Mouse (Mus musculus): ENCODE measurements at regions not wholly inside any gene's neighbourhood (a gene's known extent, or its start where the extent isn't known, plus 50 kb on each side); places are given as distances from the start of the nearest gene placed in this dataset.

DNA sequence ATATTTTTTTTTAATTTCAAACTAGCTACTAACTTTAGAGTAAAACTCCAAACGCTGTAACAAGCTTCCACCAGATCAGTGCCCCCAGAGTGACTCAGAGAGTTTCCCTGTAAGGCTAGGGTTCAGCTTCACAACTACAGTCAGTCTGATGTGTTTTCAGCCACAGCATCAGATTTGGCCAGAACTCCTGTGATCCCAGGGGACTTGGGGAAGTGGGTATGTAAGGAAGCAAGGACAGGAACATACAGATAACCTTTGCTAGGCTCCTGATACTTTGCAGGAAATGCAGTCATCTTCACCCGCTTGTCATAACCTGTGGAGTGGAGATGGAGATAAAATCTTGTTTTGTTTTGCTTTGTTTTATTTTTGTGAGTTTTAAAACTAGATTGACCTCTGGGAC lies 517.5 kb upstream of the A1bg start:
- no peak overlapping the region for H3K4me2 ChIP-seq
- WGBS, result 66% methylated on average over 2 of the region's 2 CpGs
- no peaks in the 10 kb centered on the region for H3K9me3 ChIP-seq
- 0 out of 2 replicates have a peak, but pooled peaks cover 7% of the 10 kb centered on the region for H3K4me1 ChIP-seq
- H3K36me3 ChIP-seq, result no peaks in the 10 kb centered on the region
- no peak overlapping the region for H3K4me3 ChIP-seq
- H3K9ac ChIP-seq, result no peak overlapping the region
- no peak overlapping the region for H3K27ac ChIP-seq (replicated peaks)
- ATAC-seq (ENCODE audit: extremely low read depth, insufficient number of reproducible peaks, low FRiP score, low TSS enrichment), result no peak
- no peaks in the 10 kb centered on the region for H3K27me3 ChIP-seq (replicated peaks)

DNA sequence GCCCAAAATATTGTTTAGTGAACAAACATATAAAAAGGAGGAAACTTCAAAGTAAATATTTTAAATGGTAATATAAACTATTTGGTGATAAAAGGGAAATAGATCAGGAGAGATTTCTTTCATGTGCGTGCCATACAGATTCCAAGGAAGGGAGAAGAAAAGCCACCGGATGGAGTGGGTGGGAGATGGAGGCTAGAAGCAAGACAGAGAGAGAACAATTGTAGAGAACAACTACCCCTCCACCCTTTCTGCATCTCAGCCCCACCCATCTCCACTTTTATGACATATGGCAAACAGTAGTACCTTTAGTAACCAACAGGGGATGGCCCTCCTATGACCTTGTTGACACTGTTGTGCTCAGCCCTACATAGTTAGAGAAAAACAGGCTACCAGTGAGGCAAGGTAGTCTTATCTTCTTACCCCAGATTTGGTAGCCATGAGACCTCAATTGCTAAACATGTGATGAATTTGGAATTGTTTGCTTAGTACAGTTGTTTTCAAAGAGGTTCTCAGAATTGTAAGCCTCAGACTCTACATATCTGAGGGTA lies 516.9 kb upstream of the A1bg start:
- Histone ChIP-seq H3K27me3 (replicated peaks) (no peaks in the 10 kb centered on the region), H3K9me3 (no peaks in the 10 kb centered on the region), H3K4me1 (0 out of 2 replicates have a peak, but pooled peaks cover 7% of the 10 kb centered on the region), H3K4me3 (no peak overlapping the region), H3K27ac (replicated peaks) (no peak overlapping the region), H3K4me2 (no peak overlapping the region), H3K36me3 (no peaks in the 10 kb centered on the region), H3K9ac (no peak overlapping the region)
- ATAC-seq (ENCODE audit: extremely low read depth, insufficient number of reproducible peaks, low FRiP score, low TSS enrichment), result no peak
- WGBS, result 84% methylated on average over 2 of the region's 2 CpGs

DNA sequence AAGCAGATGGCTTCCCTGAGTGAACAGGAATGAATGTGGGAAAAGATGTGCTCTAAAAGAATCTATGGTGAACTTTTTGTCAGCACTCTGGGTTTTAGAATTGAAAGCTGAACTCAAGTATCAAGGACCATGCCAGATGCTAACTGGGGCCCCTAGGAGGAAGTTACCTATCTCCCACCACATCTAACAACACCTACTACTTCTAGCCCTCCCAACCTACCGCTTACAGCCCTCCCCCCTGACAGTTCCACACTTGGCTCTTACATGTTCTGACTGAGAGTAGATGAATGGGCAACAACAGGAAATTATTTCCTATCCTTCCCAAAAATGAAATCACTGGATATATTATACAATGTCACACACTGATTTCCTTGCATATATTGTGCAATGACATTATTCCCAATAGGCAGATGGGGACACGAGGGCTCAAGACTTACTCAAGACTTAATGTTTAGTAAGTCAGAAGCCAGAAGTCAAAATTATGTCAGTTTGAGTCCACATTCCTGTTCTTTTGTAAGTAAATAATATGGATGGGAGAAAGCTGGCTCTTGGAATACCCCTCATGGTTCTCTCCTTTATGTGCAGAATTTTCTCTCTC lies 506.1 kb upstream of the A1bg start:
- no peak overlapping the region for H3K27ac ChIP-seq (replicated peaks)
- no peaks in the 10 kb centered on the region for H3K36me3 ChIP-seq
- no peak overlapping the region for H3K4me3 ChIP-seq
- no peaks in the 10 kb centered on the region for H3K9me3 ChIP-seq
- H3K9ac ChIP-seq, result no peak overlapping the region
- no peak overlapping the region for H3K4me2 ChIP-seq
- no peak for ATAC-seq (ENCODE audit: extremely low read depth, insufficient number of reproducible peaks, low FRiP score, low TSS enrichment)
- H3K4me1 ChIP-seq, result no peaks in the 10 kb centered on the region
- 74% methylated on average over 2 of the region's 2 CpGs for WGBS
- no peaks in the 10 kb centered on the region for H3K27me3 ChIP-seq (replicated peaks)

DNA sequence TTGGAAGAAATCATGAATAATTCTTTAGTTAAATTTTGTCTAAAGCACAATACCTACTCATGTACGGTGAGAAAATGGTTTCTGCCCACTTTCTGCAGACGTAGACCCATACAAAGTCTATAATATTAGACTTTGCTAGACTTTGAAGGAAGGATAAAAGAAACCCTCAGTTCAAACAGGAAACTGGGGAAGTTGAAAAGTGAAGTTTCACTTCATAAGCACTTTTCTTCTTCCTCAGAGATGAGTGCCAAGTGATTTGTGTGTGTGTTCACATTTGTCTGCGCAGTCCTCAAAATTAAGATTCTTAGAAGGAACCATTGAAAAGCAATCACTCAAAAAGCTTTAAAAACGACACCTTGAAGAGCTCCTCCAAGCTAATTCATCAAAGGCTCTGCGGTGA lies 500.2 kb upstream of the A1bg start:
- no peaks in the 10 kb centered on the region for H3K36me3 ChIP-seq
- 72% methylated on average over 5 of the region's 5 CpGs for WGBS
- no peak overlapping the region for H3K9ac ChIP-seq
- ATAC-seq (ENCODE audit: extremely low read depth, insufficient number of reproducible peaks, low FRiP score, low TSS enrichment), result no peak
- H3K4me1 ChIP-seq, result no peaks in the 10 kb centered on the region
- H3K27me3 ChIP-seq (replicated peaks), result no peaks in the 10 kb centered on the region
- no peak overlapping the region for H3K27ac ChIP-seq (replicated peaks)
- H3K9me3 ChIP-seq, result no peaks in the 10 kb centered on the region
- H3K4me3 ChIP-seq, result no peak overlapping the region
- no peak overlapping the region for H3K4me2 ChIP-seq

DNA sequence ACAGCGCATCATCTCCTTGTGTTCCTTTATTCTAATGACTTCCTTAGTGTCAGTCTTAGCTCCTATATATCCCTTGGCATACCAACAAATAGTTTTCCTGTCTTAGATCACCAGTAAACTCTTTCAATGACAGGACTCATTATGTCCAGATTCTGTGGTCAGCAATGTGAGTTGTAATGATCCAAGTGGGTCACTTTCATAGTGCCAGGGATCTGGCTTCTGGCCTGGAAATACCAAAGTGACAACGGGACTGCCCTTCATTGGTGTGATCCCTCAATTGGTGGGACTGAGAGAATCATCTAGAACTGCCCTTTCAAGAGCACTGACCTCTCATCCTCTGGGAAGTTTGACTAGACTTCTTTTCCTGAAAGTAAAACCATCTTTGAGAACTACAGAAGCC lies 494.7 kb upstream of the A1bg start:
- Histone ChIP-seq H3K4me2 (no peak overlapping the region), H3K27ac (replicated peaks) (no peak overlapping the region), H3K36me3 (no peaks in the 10 kb centered on the region), H3K9ac (no peak overlapping the region), H3K4me3 (no peak overlapping the region), H3K27me3 (replicated peaks) (no peaks in the 10 kb centered on the region), H3K9me3 (no peaks in the 10 kb centered on the region), H3K4me1 (no peaks in the 10 kb centered on the region)
- no peak for ATAC-seq (ENCODE audit: extremely low read depth, insufficient number of reproducible peaks, low FRiP score, low TSS enrichment)
- 73% methylated on average over 2 of the region's 2 CpGs for WGBS

DNA sequence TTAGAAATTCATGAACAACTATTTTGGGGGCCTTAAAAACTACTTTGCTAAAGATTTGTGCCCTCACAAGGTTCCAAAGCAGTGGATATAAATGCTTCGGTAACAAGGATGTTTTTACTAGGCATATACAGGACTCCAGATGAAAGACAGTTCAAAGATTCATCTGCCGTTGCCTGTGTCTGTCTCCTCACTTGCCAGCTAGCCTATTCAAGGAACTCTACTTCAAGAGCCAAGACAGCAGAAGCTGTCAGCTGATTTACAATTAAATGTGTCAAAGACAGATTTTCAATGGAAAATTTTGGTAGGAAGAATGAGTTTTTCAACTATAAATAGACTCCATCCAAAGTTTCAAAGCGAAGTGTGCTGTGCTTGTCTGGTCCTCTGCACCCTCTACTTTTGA lies 494.0 kb upstream of the A1bg start:
- 60% methylated on average over 3 of the region's 3 CpGs for WGBS
- H3K27ac ChIP-seq (replicated peaks), result no peak overlapping the region
- H3K4me1 ChIP-seq, result no peaks in the 10 kb centered on the region
- H3K4me3 ChIP-seq, result no peak overlapping the region
- H3K4me2 ChIP-seq, result no peak overlapping the region
- H3K9ac ChIP-seq, result no peak overlapping the region
- H3K36me3 ChIP-seq, result no peaks in the 10 kb centered on the region
- H3K27me3 ChIP-seq (replicated peaks), result no peaks in the 10 kb centered on the region
- ATAC-seq (ENCODE audit: extremely low read depth, insufficient number of reproducible peaks, low FRiP score, low TSS enrichment), result no peak
- no peaks in the 10 kb centered on the region for H3K9me3 ChIP-seq

DNA sequence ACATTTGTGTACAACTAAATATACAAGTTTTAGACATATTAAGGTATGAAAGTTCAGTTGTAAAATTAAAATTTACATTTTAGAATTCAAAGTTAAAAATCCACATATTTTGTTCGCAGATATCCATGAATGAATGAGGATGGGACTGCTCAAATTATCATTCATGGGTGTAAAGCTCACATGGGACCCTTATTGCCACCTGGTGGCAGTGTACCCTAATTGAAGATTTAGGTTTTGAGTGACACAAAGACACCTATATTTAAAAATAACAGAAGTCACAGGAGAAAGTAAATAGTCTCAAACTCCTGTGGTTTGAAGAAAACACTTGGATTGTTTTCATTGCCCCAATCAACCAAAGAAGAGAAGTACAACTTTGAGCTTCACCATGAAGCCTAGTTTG lies 492.8 kb upstream of the A1bg start:
- no peak for ATAC-seq (ENCODE audit: extremely low read depth, insufficient number of reproducible peaks, low FRiP score, low TSS enrichment)

DNA sequence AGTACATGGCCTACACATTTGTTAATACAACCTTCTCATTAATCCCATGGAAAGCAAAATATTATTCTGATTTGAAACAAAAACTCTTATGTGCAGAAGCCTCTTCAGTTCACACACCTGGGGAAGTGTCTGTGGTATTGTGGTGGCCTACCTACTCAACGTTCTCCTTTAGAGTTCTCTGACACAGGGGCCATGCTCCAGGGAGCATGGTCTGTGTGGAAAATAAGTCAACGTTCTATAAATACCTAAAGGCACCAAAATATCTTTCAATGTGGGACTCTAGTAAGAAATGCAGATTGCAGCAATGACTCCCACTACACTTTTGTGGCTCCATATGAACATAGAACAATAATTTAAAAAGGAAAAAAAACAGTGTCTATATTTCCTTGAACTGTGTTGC lies 489.0 kb upstream of the A1bg start:
- 72% methylated on average over 2 of the region's 2 CpGs for WGBS
- Histone ChIP-seq H3K36me3 (no peaks in the 10 kb centered on the region), H3K4me3 (no peak overlapping the region), H3K4me1 (no peaks in the 10 kb centered on the region), H3K27ac (replicated peaks) (no peak overlapping the region), H3K27me3 (replicated peaks) (no peaks in the 10 kb centered on the region), H3K9ac (no peak overlapping the region), H3K4me2 (no peak overlapping the region), H3K9me3 (no peaks in the 10 kb centered on the region)
- ATAC-seq (ENCODE audit: extremely low read depth, insufficient number of reproducible peaks, low FRiP score, low TSS enrichment), result no peak

More for the DNA sequence above, 492.8 kb upstream of the A1bg start:
- Histone ChIP-seq H3K9ac (no peak overlapping the region), H3K36me3 (no peaks in the 10 kb centered on the region), H3K9me3 (no peaks in the 10 kb centered on the region), H3K4me1 (no peaks in the 10 kb centered on the region), H3K4me2 (no peak overlapping the region), H3K27ac (replicated peaks) (no peak overlapping the region), H3K27me3 (replicated peaks) (no peaks in the 10 kb centered on the region), H3K4me3 (no peak overlapping the region)
- WGBS, result 49% methylated on average over 1 of the region's 1 CpGs

DNA sequence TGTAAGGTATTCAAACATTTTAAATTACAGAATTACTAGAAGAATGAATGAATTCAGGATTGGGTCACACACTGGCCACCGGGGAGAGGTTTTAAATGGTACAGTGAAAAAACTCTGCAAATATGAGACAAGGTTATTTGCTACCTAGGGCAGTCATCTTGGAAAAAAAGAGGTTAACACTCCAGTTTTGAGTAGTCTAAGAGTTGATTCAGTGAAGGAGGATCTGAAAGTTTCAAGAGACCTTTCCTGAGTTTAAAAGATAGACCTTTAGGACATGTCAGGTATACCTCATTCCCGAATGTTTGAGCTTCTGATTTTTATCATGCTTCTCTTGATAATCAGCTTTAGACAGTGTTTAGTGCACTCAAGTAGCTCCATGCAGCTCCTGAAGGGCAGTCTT lies 488.0 kb upstream of the A1bg start:
- Histone ChIP-seq H3K9ac (no peak overlapping the region), H3K27ac (replicated peaks) (no peak overlapping the region), H3K27me3 (replicated peaks) (no peaks in the 10 kb centered on the region), H3K9me3 (no peaks in the 10 kb centered on the region), H3K36me3 (no peaks in the 10 kb centered on the region), H3K4me1 (no peaks in the 10 kb centered on the region), H3K4me2 (no peak overlapping the region), H3K4me3 (no peak overlapping the region)
- no peak for ATAC-seq (ENCODE audit: extremely low read depth, insufficient number of reproducible peaks, low FRiP score, low TSS enrichment)
- WGBS, result 78% methylated on average over 2 of the region's 2 CpGs

DNA sequence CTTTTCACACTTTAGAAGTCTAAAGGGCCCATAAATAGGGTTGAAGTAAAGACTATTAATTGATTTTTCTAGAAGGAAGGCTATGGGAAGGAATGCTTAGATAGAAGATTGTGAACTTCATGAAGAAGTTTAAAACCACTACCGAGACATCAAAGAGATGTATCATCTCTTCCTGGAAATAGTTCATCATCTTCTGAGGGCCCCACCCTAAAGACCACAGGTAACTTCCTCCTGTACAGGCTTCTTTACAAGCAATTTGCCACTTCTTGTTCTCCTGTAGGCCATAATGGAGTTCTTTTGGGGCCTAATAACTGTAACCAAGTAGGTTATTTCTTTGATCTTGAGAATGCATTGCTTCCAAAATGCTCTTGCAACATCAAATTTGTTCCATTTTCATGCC lies 485.8 kb upstream of the A1bg start:
- Histone ChIP-seq H3K27me3 (replicated peaks) (no peaks in the 10 kb centered on the region), H3K9ac (no peak overlapping the region), H3K4me3 (no peak overlapping the region), H3K4me2 (no peak overlapping the region), H3K4me1 (no peaks in the 10 kb centered on the region), H3K36me3 (no peaks in the 10 kb centered on the region), H3K27ac (replicated peaks) (no peak overlapping the region), H3K9me3 (no peaks in the 10 kb centered on the region)
- 85% methylated on average over 1 of the region's 1 CpGs for WGBS
- ATAC-seq (ENCODE audit: extremely low read depth, insufficient number of reproducible peaks, low FRiP score, low TSS enrichment), result no peak

DNA sequence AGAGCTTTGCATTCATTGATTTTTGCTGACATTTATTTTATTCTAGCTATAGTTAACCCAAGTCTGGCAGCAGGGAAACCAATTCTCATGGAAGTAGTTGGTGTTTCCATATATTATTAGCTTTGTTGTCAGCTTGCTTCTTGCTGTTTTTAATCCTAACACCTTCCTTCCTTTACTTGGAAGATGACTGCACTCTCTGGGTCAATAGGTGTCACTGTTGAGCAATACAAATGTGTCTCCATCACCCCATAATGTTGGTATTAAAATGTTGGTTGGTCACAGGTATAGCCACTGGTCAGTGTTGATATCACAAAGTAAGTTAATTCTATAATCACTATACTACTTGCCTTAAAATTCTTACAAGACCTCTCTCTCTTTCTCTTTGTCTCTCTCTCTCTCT lies 477.9 kb upstream of the A1bg start:
- Histone ChIP-seq H3K27me3 (replicated peaks) (no peaks in the 10 kb centered on the region), H3K36me3 (no peaks in the 10 kb centered on the region), H3K4me2 (no peak overlapping the region), H3K9ac (no peak overlapping the region), H3K4me1 (peaks cover 8% of the 10 kb centered on the region), H3K27ac (replicated peaks) (no peak overlapping the region), H3K9me3 (no peaks in the 10 kb centered on the region), H3K4me3 (no peak overlapping the region)
- ATAC-seq (ENCODE audit: extremely low read depth, insufficient number of reproducible peaks, low FRiP score, low TSS enrichment), result no peak

DNA sequence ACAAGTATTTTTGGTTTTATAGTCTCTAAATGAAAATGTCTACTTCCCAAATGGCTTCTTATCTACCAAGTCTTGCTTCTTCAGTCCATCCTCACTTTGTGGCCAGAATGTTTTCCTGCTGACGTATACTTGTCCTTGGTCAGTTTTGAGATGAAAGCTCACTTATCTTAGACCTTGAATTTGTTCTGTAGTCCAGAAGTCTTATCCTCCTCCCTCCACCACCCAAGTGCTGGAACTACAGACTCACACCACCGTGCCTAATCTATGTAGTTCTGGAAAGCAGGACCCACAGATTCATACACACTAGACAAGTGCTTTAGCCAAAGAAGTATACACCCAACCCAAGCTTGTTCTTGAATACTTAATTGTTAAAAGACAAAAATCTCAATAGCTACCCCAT lies 477.2 kb upstream of the A1bg start:
- H3K4me2 ChIP-seq, result no peak overlapping the region
- H3K27ac ChIP-seq (replicated peaks), result no peak overlapping the region
- WGBS, result 53% methylated on average over 2 of the region's 2 CpGs
- no peaks in the 10 kb centered on the region for H3K36me3 ChIP-seq
- peaks cover 15% of the 10 kb centered on the region for H3K4me1 ChIP-seq
- ATAC-seq (ENCODE audit: extremely low read depth, insufficient number of reproducible peaks, low FRiP score, low TSS enrichment), result no peak
- no peak overlapping the region for H3K4me3 ChIP-seq
- no peaks in the 10 kb centered on the region for H3K27me3 ChIP-seq (replicated peaks)
- H3K9me3 ChIP-seq, result no peaks in the 10 kb centered on the region
- H3K9ac ChIP-seq, result no peak overlapping the region

Data from heart, embryonic 13.5 days (tissue).